Mouse (Mus musculus): Measurements from ENCODE around the gene Gtf2i.

DNA sequence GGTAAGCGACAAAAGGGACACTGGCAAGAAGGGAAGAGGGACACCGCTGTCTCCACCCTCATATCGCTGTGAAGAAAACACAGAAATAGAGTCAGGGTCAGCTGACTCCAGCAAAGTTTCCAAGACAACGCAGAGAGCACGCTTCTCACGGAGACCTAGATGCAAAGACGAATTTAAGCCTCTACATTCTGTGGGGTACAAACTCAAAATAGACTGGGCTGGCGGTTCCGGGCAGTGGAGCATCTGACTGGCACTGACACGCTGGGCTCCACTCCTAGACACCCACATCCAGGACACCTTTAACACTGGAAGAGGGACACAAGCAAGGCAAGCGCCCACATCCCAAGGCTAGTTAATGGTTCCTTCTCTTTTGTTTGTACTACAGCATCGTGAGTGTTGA, 29.6 kb downstream of the Gtf2i start:
- no peak for TF ChIP-seq EP300 (IDR thresholded peaks at IDR 0.05; ENCODE audit: insufficient read depth, low read depth, low read length)
- TF ChIP-seq CTCF (IDR thresholded peaks at IDR 0.05) = no peak
- no peak for TF ChIP-seq POLR2A (IDR thresholded peaks at IDR 0.05; ENCODE audit: insufficient read depth, low read depth, low read length)

Data from heart, adult 2 months (tissue).